8 mouse cellular contexts compared by ENCODE assay signal in genomic region chr9:23222841-23223548, GRCm38 (mm10). TPM values are rescaled to one million over a fixed set of nuclear protein-coding genes. Genes with fewer than 3 reads are reported as not detected.
DNase-seq lines count a peak whose midpoint lies in the region; ATAC-seq and TF ChIP-seq lines count a peak whose summit lies in the region.

Bmper (plus strand) TSS chr9:23223076.

- in situ Hi-C loops in ES-E14 (cut with MboI; ENCODE audit: low sequenced_read_pairs in 2 of 2, unreplicated experiment in 2 of 2): no loop called here

- no peaks in the 10 kb centered on the region for H3K9me3 ChIP-seq in ES-E14 (ENCODE audit: control insufficient read depth, insufficient read depth, low read depth, low read length)
- no peaks in the 10 kb centered on the region for H3K9me3 ChIP-seq in forebrain, embryonic 10.5 days
- no peaks in the 10 kb centered on the region for H3K9me3 ChIP-seq in heart, embryonic 14.5 days (ENCODE audit: control insufficient read depth, low read length)

- peak within 1 kb of the TSS; percentile 97 for H3K4me2 ChIP-seq in heart, embryonic 14.5 days (ENCODE audit: low read length)

- no peak for TF ChIP-seq POLR2A in bone marrow macrophage, adult 2 months (IDR thresholded peaks at IDR 0.05; ENCODE audit: borderline replicate concordance, low read depth, low read length)

- H3K36me3 ChIP-seq in ES-E14 (ENCODE audit: control insufficient read depth, insufficient read depth, low read length, poor library complexity, severe bottlenecking): no peaks in the 10 kb centered on the region
- no peaks in the 10 kb centered on the region for H3K36me3 ChIP-seq in forebrain, embryonic 10.5 days (replicated peaks)
- H3K36me3 ChIP-seq in heart, embryonic 14.5 days (ENCODE audit: control insufficient read depth, insufficient read depth, low read length): no peaks in the 10 kb centered on the region

- under 1% methylated on average over 82 of the region's 86 CpGs for WGBS in forebrain, embryonic 10.5 days
- under 1% methylated on average over 82 of the region's 86 CpGs for WGBS in heart, embryonic 14.5 days

- peak within 1 kb of the TSS; percentile 70 for H3K9ac ChIP-seq in ES-E14 (ENCODE audit: insufficient read depth, low read depth, low read length, poor library complexity, severe bottlenecking)
- peak within 1 kb of the TSS; percentile 79 for H3K9ac ChIP-seq in heart, embryonic 14.5 days (ENCODE audit: low read length)

- no peak for TF ChIP-seq CTCF in bone marrow macrophage, adult 2 months (IDR thresholded peaks at IDR 0.05; ENCODE audit: low read depth, low read length)

- peak within 1 kb of the TSS; percentile 72 to 80 for H3K4me3 ChIP-seq in ES-E14 (ENCODE audit: insufficient read depth in 1 of 2, low read depth in 1 of 2, low read length in 2 of 2, poor library complexity in 1 of 2, severe bottlenecking in 1 of 2)
- H3K4me3 ChIP-seq in bone marrow macrophage, adult 2 months (ENCODE audit: insufficient read depth, low read length): peak within 1 kb of the TSS; percentile 48
- peak within 1 kb of the TSS; percentile 73 for H3K4me3 ChIP-seq in forebrain, embryonic 10.5 days
- H3K4me3 ChIP-seq in heart, embryonic 14.5 days (ENCODE audit: control insufficient read depth in 1 of 2, insufficient read depth in 1 of 2, low read depth in 1 of 2, low read length in 2 of 2): peak within 1 kb of the TSS; percentile 81 to 94

- peak; percentile 70 for ATAC-seq in heart, embryonic 14.5 days (ENCODE audit: insufficient number of reproducible peaks, insufficient read depth, low FRiP score, low read depth)

- no peaks in the 10 kb centered on the region for H3K4me1 ChIP-seq in ES-E14 (ENCODE audit: control insufficient read depth in 2 of 2, insufficient read depth in 2 of 2, low read length in 2 of 2, poor library complexity in 1 of 2)
- H3K4me1 ChIP-seq in bone marrow macrophage, adult 2 months (ENCODE audit: control insufficient read depth, insufficient read depth, low read length): peaks cover 2% of the 10 kb centered on the region; the same call in 1 of the 2 replicates
- peaks cover 22% of the 10 kb centered on the region for H3K4me1 ChIP-seq in forebrain, embryonic 10.5 days
- H3K4me1 ChIP-seq in heart, embryonic 14.5 days (ENCODE audit: control insufficient read depth in 2 of 2, insufficient read depth in 2 of 2, low read length in 2 of 2): peaks cover 2 to 8% of the 10 kb centered on the region in 2 experiments

- peak; percentile 40 for DNase-seq in ES-E14 (ENCODE audit: low read depth, low spot score)
- DNase-seq in forebrain, embryonic 10.5 days (ENCODE audit: extremely low spot score, low spot score): peak; percentile 52
- DNase-seq in kidney, postnatal 25 days: peak; percentile 26 to 57
- DNase-seq in lung, adult 18-20 months: peak; percentile 25 to 61
- peak; percentile 76 for DNase-seq in ovary, adult 18-20 months (ENCODE audit: low spot score)
- no peak for DNase-seq in c-Kit-positive CD71-positive TER-119-positive erythroid progenitor cells, embryonic 14.5 days (ENCODE audit: low spot score)

- no peak within 1 kb of the TSS for H3K27ac ChIP-seq in ES-E14 (ENCODE audit: insufficient read depth, low read depth, low read length, poor library complexity, severe bottlenecking)
- H3K27ac ChIP-seq in bone marrow macrophage, adult 2 months (ENCODE audit: insufficient read depth, low read depth, low read length): no peak within 1 kb of the TSS
- H3K27ac ChIP-seq in forebrain, embryonic 10.5 days: peak within 1 kb of the TSS; percentile 89
- H3K27ac ChIP-seq in heart, embryonic 14.5 days (replicated peaks in 1 of 2; ENCODE audit: control insufficient read depth in 1 of 2, insufficient read depth in 1 of 2, low read depth in 2 of 2, low read length in 2 of 2): peak within 1 kb of the TSS; percentile 67 to 75

- peaks cover 85% of the 10 kb centered on the region for H3K27me3 ChIP-seq in forebrain, embryonic 10.5 days (ENCODE audit: poor library complexity, severe bottlenecking)
- H3K27me3 ChIP-seq in heart, embryonic 14.5 days (ENCODE audit: control insufficient read depth, insufficient read depth, low read length): peaks cover 20% of the 10 kb centered on the region

TF ChIP-seq in ES-E14, 5 proteins besides CTCF, POLR2A, EP300 and RAD21:
- TF ChIP-seq MAFK (IDR thresholded peaks at IDR 0.05; ENCODE audit: insufficient read depth, low read depth, low read length): no peak
- no peak for TF ChIP-seq ZC3H11A (IDR thresholded peaks at IDR 0.05; ENCODE audit: borderline replicate concordance, low read depth, low read length)
- no peak for TF ChIP-seq ZNF384 (IDR thresholded peaks at IDR 0.05; ENCODE audit: low read depth, low read length)
- TF ChIP-seq HCFC1 (IDR thresholded peaks at IDR 0.05; ENCODE audit: borderline replicate concordance, insufficient read depth, low read length): no peak
- TF ChIP-seq CHD2 (IDR thresholded peaks at IDR 0.05; ENCODE audit: low read depth, low read length): no peak

RNA-seq across cellular contexts. Expression of gene Bmper, which starts in this region (rescaled TPM):
- total RNA-seq in ES-E14 (2012; rRNA removed): 0.63 and 2.5 TPM in 2 replicates
- polyA plus RNA-seq in bone marrow macrophage, adult 2 months (2012; ENCODE audit: insufficient read depth, insufficient read length, missing spikeins): not detected in 2 replicates
- polyA plus RNA-seq in forebrain, embryonic 10.5 days (2016; fragmentation: Nextera tagmentation; extraction: Ambion mirVana): 4.1 and 5.1 TPM in 2 replicates
- polyA plus RNA-seq in heart, embryonic 14.5 days (2014; fragmentation: Nextera tagmentation; extraction: Ambion mirVana): 6.5 and 7.9 TPM in 2 replicates

Comparison
In these comparisons a context has a peak if more than half of its experiments do, and no peak if none do; other contexts are left out.
1. H3K27ac ChIP-seq: peak in forebrain, embryonic 10.5 days (single experiment) and heart, embryonic 14.5 days (2 of 2); none in ES-E14 (single experiment) and bone marrow macrophage, adult 2 months (single experiment).
2. Peak in every context shown above with its lines, with median percentiles within 50 percentile points of each other: H3K4me3 ChIP-seq.